Mouse (Mus musculus): ENCODE measurements around the gene Cadm4.
A peak's percentile ranks its signal among the peaks of the same experiment; 100 is the strongest.

- TF ChIP-seq CTCF (IDR thresholded peaks at IDR 0.05; ENCODE audit: low read depth, low read length) (no peak), POLR2A (IDR thresholded peaks at IDR 0.05; ENCODE audit: extremely low read depth, insufficient read depth, low read length) (0 out of 2 replicates have a peak, but pooled peaks have one; percentile 2)
Measured at GRCm38 (mm10) chr7:24504004-24504403, 22.2 kb downstream of the Cadm4 start.

Data from liver, adult 2 months (tissue).